Mouse (Mus musculus) megakaryocyte, adult 5-6 weeks (primary cell): Measurements from ENCODE around the gene Gpr107. TPM values are rescaled to one million over a fixed set of nuclear protein-coding genes. Genes with fewer than 3 reads are reported as not detected.
"Not testable (repeated sequence)": the region's sequence is repeated elsewhere in the genome, so short reads cannot be mapped to it uniquely, and the experiment has no call there.

Source experiments
- ATAC-seq: 2 replicates; pipeline ENCODE4 v1.8.0; 2016; ENCODE audit warnings: mild to moderate bottlenecking, inconsistent platforms; ENCODE audit not compliant: poor library complexity, severe bottlenecking
- total RNA-seq, 2 experiments: library from RNA; stranded (forward) in 1 of 2; stranded (reverse) in 1 of 2; fragments of 153-499, 151-499 nt in 1 of 2; fragments of 221-1000, 200-1000 nt in 1 of 2; gene quantifications; 2 replicates each; pipeline versions ENCODE4 v1.2.3 to v1.2.4; 2015 to 2017

Gene Gpr107
- total RNA-seq, 2 experiments from 2014 or later, result 22.2 to 29.2 TPM

GRCm38 (mm10) chr2:31147054-31147453, 5.1 kb upstream of the Gpr107 start:
- ATAC-seq, result peak; percentile 23; the same call in 1 of the 2 replicates

GRCm38 (mm10) chr2:31150762-31151161, 1.4 kb upstream of the Gpr107 start:
- no peak for ATAC-seq

GRCm38 (mm10) chr2:31156846-31157245, 4.7 kb downstream of the Gpr107 start:
- ATAC-seq, result no peak

- no peak for ATAC-seq
Measured at GRCm38 (mm10) chr2:31160147-31160920, 8.2 kb downstream of the Gpr107 start.

GRCm38 (mm10) chr2:31161620-31162019, 9.5 kb downstream of the Gpr107 start:
- ATAC-seq, result no peak

GRCm38 (mm10) chr2:31163361-31164118, 11.4 kb downstream of the Gpr107 start:
- ATAC-seq, result no peak

GRCm38 (mm10) chr2:31164841-31165455, 12.8 kb downstream of the Gpr107 start:
- ATAC-seq, result no peak

- ATAC-seq, result no peak
Measured at GRCm38 (mm10) chr2:31165529-31165928, 13.4 kb downstream of the Gpr107 start.

GRCm38 (mm10) chr2:31167571-31167970, 15.5 kb downstream of the Gpr107 start:
- ATAC-seq, result not testable (repeated sequence)

- ATAC-seq, result no peak
Measured at GRCm38 (mm10) chr2:31169001-31169400, 16.9 kb downstream of the Gpr107 start.

GRCm38 (mm10) chr2:31170164-31170563, 18.0 kb downstream of the Gpr107 start:
- ATAC-seq, result peak; percentile 49; the same call in 1 of the 2 replicates

GRCm38 (mm10) chr2:31172001-31172400, 19.9 kb downstream of the Gpr107 start:
- no peak; the same call in 1 of the 2 replicates for ATAC-seq

GRCm38 (mm10) chr2:31172536-31172935, 20.4 kb downstream of the Gpr107 start:
- no peak for ATAC-seq

- ATAC-seq, result no peak
Measured at GRCm38 (mm10) chr2:31173290-31173689, 21.2 kb downstream of the Gpr107 start.

GRCm38 (mm10) chr2:31178593-31178992, 26.5 kb downstream of the Gpr107 start:
- ATAC-seq, result not testable (repeated sequence)

- no peak for ATAC-seq
Measured at GRCm38 (mm10) chr2:31179471-31179870, 27.4 kb downstream of the Gpr107 start.

GRCm38 (mm10) chr2:31180081-31180551, 28.0 kb downstream of the Gpr107 start:
- no peak for ATAC-seq

GRCm38 (mm10) chr2:31182786-31183330, 30.7 kb downstream of the Gpr107 start:
- no peak for ATAC-seq

- no peak for ATAC-seq
Measured at GRCm38 (mm10) chr2:31183830-31184229, 31.7 kb downstream of the Gpr107 start.

GRCm38 (mm10) chr2:31188691-31189090, 36.6 kb downstream of the Gpr107 start:
- no peak for ATAC-seq

- ATAC-seq, result no peak
Measured at GRCm38 (mm10) chr2:31189654-31190053, 37.5 kb downstream of the Gpr107 start.
